Mouse (Mus musculus) embryonic fibroblast, embryonic 13.5 days (primary cell): ENCODE measurements at regions not wholly inside any gene's neighbourhood (a gene's known extent, or its start where the extent isn't known, plus 50 kb on each side); places are given as distances from the start of the nearest gene placed in this dataset.

Experiments used
- CTCF ChIP-seq: IDR thresholded peaks from 2 replicates; pipeline ENCODE4 v1.5.1; 2011; ENCODE audit warnings: mild to moderate bottlenecking, control low read depth, low read length, moderate library complexity, borderline replicate concordance; ENCODE audit not compliant: insufficient read depth
- POLR2A ChIP-seq: IDR thresholded peaks from 2 replicates; pipeline ENCODE4 v1.6.1; 2011; ENCODE audit warnings: low read depth, mild to moderate bottlenecking, control low read depth, low read length, moderate library complexity

GRCm38 (mm10) chr4:105961686-105962360 is 172.2 kb downstream of the Gm12728 start:
- TF ChIP-seq POLR2A, result no peak
- no peak for TF ChIP-seq CTCF
